Mouse (Mus musculus) limb, embryonic 14.5 days (tissue): ENCODE measurements around the gene Srd5a2. TPM values are rescaled to one million over a fixed set of nuclear protein-coding genes. Genes with fewer than 3 reads are reported as not detected.

Experiments
- ATAC-seq: fragments of 200-750 bp; cut with Nextera tagmentation; 2 replicates; pipeline ENCODE4 v1.8.0; 2017; ENCODE audit warnings: low read depth, moderate number of reproducible peaks, moderate TSS enrichment; ENCODE audit not compliant: low FRiP score
- DNase-seq: peaks from one replicate; pipeline ENCODE4 v3.0.0-alpha.2; 2015; ENCODE audit warnings: low spot score
- H3K27ac ChIP-seq: fragments of 300-500 bp; sonication (generic); replicated peaks from 2 replicates; pipeline ENCODE4 v1.5.1; 2014; ENCODE audit warnings: low read depth, mild to moderate bottlenecking, low read length, moderate library complexity, mixed read lengths
- H3K27me3 ChIP-seq: fragments of 300-500 bp; sonication (generic); 2 replicates; pipeline ENCODE4 v1.6.1; 2014; ENCODE audit warnings: low read length, mixed read lengths; ENCODE audit not compliant: control insufficient read depth, insufficient read depth
- H3K36me3 ChIP-seq: fragments of 300-500 bp; sonication (generic); 2 replicates; pipeline ENCODE4 v1.6.1; 2014; ENCODE audit warnings: mild to moderate bottlenecking, low read length, moderate library complexity, mixed read lengths; ENCODE audit not compliant: control insufficient read depth, insufficient read depth
- H3K4me1 ChIP-seq: fragments of 300-500 bp; sonication (generic); 2 replicates; pipeline ENCODE4 v1.6.1; 2014; ENCODE audit warnings: antibody characterized with exemption, low read length, mixed read lengths; ENCODE audit not compliant: control insufficient read depth, insufficient read depth
- H3K4me2 ChIP-seq: fragments of 300-500 bp; sonication (generic); replicated peaks from 2 replicates; pipeline ENCODE4 v1.6.1; 2014; ENCODE audit warnings: low read depth, mild to moderate bottlenecking, low read length, moderate library complexity; ENCODE audit not compliant: severe bottlenecking
- H3K4me3 ChIP-seq: fragments of 300-500 bp; sonication (generic); replicated peaks from 2 replicates; pipeline ENCODE4 v1.5.1; 2014; ENCODE audit warnings: low read length
- H3K9ac ChIP-seq: fragments of 300-500 bp; sonication (generic); 2 replicates; pipeline ENCODE4 v1.6.1; 2014; ENCODE audit warnings: mild to moderate bottlenecking, low read depth, low read length, moderate library complexity; ENCODE audit not compliant: severe bottlenecking
- H3K9me3 ChIP-seq: fragments of 300-500 bp; sonication (generic); 2 replicates; pipeline ENCODE4 v1.6.1; 2016; ENCODE audit warnings: low read length; ENCODE audit not compliant: control insufficient read depth
- POLR2A ChIP-seq: fragments of 200-500 bp; IDR thresholded peaks from 2 replicates; pipeline ENCODE4 v1.8.0; 2012; ENCODE audit warnings: inconsistent platforms, mild to moderate bottlenecking, moderate library complexity, borderline replicate concordance; ENCODE audit not compliant: insufficient read depth, insufficient read length; ENCODE audit errors: extremely low read depth
- WGBS: fragments of 180-500 bp; shearing (Covaris S2); extraction: QIAGEN DNeasy Blood & Tissue Kit; methylation state at CpG from one replicate; pipeline ENCODE4 v1.1.7; 2014; 5-methylcytosine and 5-hydroxymethylcytosine counted together
- polyA plus RNA-seq, 2 experiments: library from polyadenylated mRNA; depleted of rRNA in 1 of 2; stranded (reverse) in 1 of 2; unstranded in 1 of 2; fragments of >200 nt; fragmentation: Nextera tagmentation in 1 of 2; extraction: Ambion mirVana in 1 of 2; gene quantifications; 2 replicates each; pipeline versions ENCODE4 v1.2.1 to v1.2.3; 2012 to 2014

Gene Srd5a2
- polyA plus RNA-seq, 2 experiments = 0.52 to 1.5 TPM

DNA sequence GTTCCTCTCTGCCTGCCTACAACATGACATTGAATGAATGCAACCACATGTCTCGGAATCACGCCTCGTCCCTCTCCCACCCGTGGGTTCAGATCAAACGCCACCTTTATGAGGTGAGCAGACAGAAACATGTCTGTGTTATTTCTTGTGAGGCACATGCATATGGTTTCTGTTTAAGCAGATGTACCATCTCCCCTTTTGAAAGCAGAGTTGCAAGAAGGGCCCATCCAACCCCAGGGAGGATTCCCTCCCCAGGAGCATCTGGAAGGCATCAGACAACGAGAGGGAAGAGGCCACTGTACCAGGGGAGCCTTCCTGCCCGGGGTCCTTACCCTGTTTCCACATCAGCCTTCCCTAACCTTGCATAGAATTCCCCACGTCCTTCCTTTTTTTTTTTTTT is 40.7 kb downstream of the Srd5a2 start:
- no peak overlapping the region for H3K4me3 ChIP-seq
- no peak for TF ChIP-seq POLR2A
- 20% methylated on average over 8 of the region's 8 CpGs for WGBS
- no peak overlapping the region for H3K9ac ChIP-seq
- no peaks in the 10 kb centered on the region for H3K27me3 ChIP-seq
- no peak overlapping the region for H3K27ac ChIP-seq
- no peak for ATAC-seq
- no peaks in the 10 kb centered on the region for H3K4me1 ChIP-seq
- no peaks in the 10 kb centered on the region for H3K36me3 ChIP-seq
- H3K4me2 ChIP-seq = no peak overlapping the region
- H3K9me3 ChIP-seq = no peaks in the 10 kb centered on the region
- no peak for DNase-seq

DNA sequence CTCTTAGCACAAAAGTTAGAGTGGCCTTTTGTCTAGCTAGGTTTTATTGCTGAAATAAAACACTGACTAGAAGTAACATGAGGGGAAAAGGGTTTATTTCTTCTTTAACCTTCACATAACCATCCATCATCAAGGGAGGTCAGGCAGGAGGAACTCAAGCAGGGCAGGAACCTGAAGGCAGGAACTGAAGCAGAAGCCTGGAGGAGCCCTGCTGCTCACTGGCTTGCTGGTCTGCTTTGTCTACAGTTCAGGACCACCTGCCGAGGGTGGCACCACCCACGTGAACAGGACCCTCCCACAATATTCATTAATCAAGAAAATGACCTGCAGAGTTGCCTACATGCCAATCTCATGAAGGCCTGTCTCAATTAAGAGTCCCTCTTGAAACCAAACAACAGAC is 45.3 kb downstream of the Srd5a2 start:
- WGBS = 83% methylated on average over 2 of the region's 2 CpGs
- Histone ChIP-seq H3K27me3 (no peaks in the 10 kb centered on the region), H3K4me3 (no peak overlapping the region), H3K4me1 (no peaks in the 10 kb centered on the region), H3K9me3 (no peaks in the 10 kb centered on the region), H3K36me3 (no peaks in the 10 kb centered on the region), H3K4me2 (no peak overlapping the region), H3K27ac (no peak overlapping the region), H3K9ac (no peak overlapping the region)
- no peak for TF ChIP-seq POLR2A
- ATAC-seq = no peak
- DNase-seq = no peak

DNA sequence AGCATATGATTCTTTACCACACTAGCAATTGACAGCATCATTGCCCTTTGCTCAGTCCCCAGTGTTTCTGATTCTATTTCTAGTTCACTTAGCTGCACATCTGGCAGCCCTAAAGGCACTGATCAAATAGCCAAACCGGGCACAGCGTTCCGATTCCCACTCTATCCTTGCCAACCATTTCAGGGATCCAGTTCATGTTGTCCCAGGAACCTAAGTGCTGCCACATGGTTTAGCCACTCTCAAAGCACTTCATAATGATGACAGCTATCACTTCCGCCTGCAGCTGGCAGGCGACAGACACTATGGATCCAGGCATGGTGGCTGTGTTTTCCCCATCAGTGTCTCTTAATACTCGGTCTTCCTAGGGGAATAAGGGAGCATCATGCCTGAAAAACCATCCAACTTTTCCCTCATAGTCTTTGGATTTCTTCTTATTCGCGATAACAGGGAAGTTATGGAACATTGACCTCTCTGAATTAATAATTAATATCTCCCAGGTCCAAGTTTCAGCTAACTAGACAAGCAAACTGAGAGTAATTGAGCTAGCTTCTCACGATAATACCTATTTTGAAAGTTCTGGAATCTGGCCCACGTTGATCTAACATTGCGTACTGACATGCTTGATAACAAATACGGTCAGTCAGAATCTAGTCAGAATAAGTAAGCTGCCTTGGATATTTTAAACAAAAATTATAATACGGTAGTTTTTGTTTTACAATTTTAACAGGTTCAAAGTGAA is 51.6 kb downstream of the Srd5a2 start:
- H3K4me2 ChIP-seq = no peak overlapping the region
- no peak for DNase-seq
- no peak for ATAC-seq
- no peak for TF ChIP-seq POLR2A
- H3K4me1 ChIP-seq = no peaks in the 10 kb centered on the region
- no peak overlapping the region for H3K4me3 ChIP-seq
- no peak overlapping the region for H3K9ac ChIP-seq
- H3K27ac ChIP-seq = no peak overlapping the region
- 83% methylated on average over 13 of the region's 13 CpGs for WGBS
- no peaks in the 10 kb centered on the region for H3K36me3 ChIP-seq
- no peaks in the 10 kb centered on the region for H3K9me3 ChIP-seq
- no peaks in the 10 kb centered on the region for H3K27me3 ChIP-seq

DNA sequence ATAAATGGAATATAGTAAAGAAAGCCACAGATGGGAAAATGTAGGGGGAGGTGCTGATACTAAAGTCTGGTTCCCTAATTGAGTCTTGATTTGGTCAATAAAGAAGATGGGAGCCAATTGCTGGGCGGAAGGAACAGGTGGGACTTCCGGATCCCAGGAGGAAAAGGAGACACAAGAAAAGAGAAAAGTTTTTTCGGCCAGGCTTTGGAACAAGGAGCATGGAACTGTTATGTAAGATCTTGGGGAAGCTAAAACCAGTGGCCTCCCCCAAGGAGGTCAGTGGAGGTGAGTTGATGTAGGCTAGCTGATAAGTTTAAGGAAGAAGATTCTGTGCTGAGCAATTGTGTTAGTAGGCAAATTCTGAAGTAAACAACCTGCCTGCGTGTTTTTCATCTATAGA is 56.5 kb downstream of the Srd5a2 start:
- no peak overlapping the region for H3K4me2 ChIP-seq
- H3K4me1 ChIP-seq = no peaks in the 10 kb centered on the region
- TF ChIP-seq POLR2A = no peak
- no peak overlapping the region for H3K9ac ChIP-seq
- ATAC-seq (no peak), DNase-seq (no peak)
- 84% methylated on average over 4 of the region's 4 CpGs for WGBS
- H3K36me3 ChIP-seq = no peaks in the 10 kb centered on the region
- H3K9me3 ChIP-seq = no peaks in the 10 kb centered on the region
- no peaks in the 10 kb centered on the region for H3K27me3 ChIP-seq
- H3K27ac ChIP-seq = no peak overlapping the region
- no peak overlapping the region for H3K4me3 ChIP-seq

DNA sequence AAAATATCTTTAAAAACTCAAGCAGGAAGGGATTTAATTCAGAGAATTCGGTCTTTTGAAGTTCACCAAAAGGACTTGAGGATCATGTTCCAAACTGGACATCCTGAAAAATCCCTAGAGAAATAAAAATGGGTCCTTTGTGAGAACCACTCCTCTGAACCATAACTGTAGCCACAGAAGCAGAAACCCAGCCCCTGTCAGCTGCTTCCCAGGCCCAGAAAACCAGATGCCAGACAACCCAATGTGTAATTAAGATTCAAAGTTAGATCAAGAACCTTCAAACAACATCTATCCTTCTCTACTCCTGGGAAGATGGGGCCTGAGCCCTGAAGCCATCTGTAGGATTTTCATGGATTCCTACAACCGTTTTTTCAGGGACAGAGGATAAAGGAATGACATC is 61.1 kb downstream of the Srd5a2 start:
- TF ChIP-seq POLR2A = no peak
- WGBS = 85% methylated on average over 2 of the region's 2 CpGs
- no peak overlapping the region for H3K9ac ChIP-seq
- no peak overlapping the region for H3K27ac ChIP-seq
- H3K4me1 ChIP-seq = peaks cover 7% of the 10 kb centered on the region; the same call in 1 of the 2 replicates
- H3K4me2 ChIP-seq = no peak overlapping the region
- no peaks in the 10 kb centered on the region for H3K27me3 ChIP-seq
- no peak for ATAC-seq
- DNase-seq = no peak
- H3K9me3 ChIP-seq = no peaks in the 10 kb centered on the region
- no peak overlapping the region for H3K4me3 ChIP-seq
- H3K36me3 ChIP-seq = no peaks in the 10 kb centered on the region
